Mouse (Mus musculus): Measurements from ENCODE around the gene Chd5.

Gene Chd5

DNA sequence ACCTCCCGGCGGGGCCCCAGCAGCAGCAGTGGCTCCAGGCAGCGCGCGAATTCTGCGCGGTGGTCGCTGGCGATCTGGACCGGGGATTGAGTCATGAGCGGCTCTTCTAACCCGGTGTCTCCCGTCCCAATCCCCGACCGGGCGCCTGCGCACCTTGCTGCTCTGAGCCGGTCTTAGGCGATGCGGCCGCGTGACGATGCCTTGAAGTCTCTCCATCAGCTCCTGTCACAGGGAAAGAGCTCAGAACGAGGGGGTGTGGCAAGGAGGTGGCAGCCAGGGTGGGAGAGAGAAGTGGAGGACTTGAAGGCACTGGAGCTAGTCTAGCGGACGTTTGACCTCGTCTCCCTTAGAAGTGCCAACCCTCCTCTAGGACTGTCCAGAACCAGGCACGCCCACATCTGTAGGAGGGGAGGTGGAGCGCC lies 25.2 kb upstream of the Chd5 start:
- in situ Hi-C loops (cut with MboI; ENCODE audit: unreplicated experiment in 2 of 2): loop anchor here in 1 of 2 experiments (25.0 kb wide), 1 partner anchor 1849 kb away; the partner anchor contains the start of genes Megf6 and Tprgl

DNA sequence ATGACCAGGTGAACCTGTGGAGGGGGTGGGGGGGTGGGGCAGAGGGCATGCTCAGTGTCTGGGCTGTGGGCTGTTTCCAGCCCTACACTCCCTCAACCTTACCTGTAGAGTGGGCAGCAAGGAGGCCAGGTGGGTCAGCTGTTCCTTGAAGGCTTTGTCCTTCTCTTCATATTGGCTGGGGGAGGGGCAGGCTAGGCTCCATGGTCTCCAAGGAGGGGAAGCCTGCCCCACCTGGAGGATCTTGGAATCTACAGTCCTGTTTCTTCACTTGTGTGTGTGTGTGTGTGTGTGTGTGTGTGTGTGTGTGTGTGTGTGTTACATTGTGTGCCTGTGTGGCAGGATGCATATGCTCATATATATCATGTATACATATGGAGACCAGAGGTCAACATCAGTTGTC lies 24.5 kb upstream of the Chd5 start:
- in situ Hi-C loops (cut with MboI; ENCODE audit: unreplicated experiment in 2 of 2): loop anchor here in 1 of 2 experiments (25.0 kb wide), 1 partner anchor 1848 kb away; the partner anchor contains the start of genes Megf6 and Tprgl

DNA sequence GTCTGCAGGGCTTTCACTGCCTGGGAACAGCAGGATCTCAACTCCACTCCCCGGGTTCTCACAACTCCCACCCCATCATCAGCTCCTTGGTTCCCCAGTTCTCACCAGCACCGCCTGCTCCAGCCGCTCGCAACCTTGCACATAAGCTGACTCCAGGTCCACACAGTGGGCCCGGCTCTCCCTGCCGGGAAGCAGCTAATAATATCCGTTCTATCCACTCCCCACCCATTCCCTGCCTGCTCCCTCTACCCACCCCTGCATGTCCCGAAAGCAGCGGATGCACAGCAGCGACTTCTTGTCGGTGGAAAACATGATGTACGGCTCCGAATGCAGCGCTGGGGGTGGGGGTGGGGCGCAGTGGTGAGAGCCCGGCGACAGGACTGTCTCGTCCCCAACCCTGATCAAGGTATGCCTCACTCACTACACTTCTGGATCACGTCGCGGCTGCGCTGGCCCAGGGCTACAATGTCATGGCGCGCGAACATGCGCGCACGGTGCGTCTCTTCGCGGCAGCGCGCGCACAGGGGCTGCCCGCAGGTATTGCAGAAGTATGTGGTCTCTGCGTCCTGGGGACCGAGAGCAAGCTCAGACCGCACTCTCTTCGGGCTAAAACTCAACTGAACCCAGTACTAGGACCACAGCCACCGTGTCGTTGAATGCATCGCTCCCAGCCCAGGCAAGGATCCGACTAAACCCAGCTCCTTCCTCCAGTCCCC lies 22.8 kb upstream of the Chd5 start:
- in situ Hi-C loops (cut with MboI; ENCODE audit: unreplicated experiment in 2 of 2): loop anchor here in 1 of 2 experiments (25.0 kb wide), 1 partner anchor 1847 kb away; the partner anchor contains the start of genes Megf6 and Tprgl

DNA sequence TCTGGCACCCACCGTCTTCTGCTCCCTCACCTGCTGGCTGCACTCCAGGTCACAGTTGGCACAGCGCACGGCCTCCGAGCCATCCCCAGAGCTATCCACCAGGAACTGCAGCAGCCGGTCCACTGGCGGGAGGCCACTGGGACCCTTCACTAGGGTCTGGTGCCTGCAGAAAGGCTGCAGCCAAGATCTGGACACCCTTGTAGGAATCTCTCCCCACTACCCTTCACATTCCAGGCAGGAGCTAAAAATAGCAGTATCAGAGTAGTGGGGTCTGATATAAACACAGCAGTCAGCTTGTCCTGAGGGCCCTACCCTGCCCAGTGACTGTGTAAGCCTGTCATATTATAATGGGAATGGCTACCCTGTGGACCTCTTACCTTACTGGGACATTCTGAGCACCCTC lies 20.8 kb upstream of the Chd5 start:
- in situ Hi-C loops (cut with MboI; ENCODE audit: unreplicated experiment in 2 of 2): loop anchor here in 1 of 2 experiments (25.0 kb wide), 1 partner anchor 1845 kb away; the partner anchor contains the start of genes Megf6 and Tprgl

DNA sequence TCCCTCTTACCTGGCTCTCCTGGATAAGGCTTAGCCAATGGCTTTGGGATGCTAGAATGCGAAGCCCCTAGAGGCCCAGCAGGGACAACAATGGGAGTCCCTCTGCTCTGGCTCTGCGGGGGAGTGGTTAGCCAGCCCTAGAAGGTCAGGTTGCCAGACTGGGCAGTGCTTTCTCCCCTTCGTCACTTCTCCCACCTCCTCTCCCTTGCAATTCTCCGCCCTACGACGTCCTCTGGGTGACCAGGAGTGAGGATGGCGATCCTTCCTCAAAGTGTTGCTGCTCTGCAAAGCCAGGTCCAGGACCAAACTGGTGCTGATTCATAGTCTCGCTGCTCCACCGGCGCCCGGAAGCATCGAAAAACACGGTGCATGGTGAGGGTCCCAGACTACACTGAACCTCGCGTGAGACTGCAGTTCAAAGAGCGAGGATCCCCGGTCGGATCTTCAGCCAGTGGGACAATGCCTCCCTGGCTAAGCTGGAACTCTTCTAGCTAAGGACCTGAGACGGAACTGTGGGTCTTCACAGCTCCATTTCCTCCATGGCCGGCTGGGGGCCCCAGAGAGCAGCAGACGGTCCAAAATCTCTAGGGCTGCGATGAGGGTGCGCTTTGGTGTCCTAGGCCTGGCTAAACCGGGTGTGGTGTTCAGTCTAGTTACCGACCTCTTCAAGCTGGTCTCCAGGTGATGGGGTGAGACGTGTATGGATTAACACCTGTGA lies 19.8 kb upstream of the Chd5 start, which contains the start of gene Rnf207:
Gene Rnf207 (minus strand): TSS at position 477 of the 718 bp plus-strand sequence.
- in situ Hi-C loops (cut with MboI; ENCODE audit: unreplicated experiment in 2 of 2): loop anchor here in 1 of 2 experiments (25.0 kb wide), 1 partner anchor 1844 kb away; the partner anchor contains the start of genes Megf6 and Tprgl

DNA sequence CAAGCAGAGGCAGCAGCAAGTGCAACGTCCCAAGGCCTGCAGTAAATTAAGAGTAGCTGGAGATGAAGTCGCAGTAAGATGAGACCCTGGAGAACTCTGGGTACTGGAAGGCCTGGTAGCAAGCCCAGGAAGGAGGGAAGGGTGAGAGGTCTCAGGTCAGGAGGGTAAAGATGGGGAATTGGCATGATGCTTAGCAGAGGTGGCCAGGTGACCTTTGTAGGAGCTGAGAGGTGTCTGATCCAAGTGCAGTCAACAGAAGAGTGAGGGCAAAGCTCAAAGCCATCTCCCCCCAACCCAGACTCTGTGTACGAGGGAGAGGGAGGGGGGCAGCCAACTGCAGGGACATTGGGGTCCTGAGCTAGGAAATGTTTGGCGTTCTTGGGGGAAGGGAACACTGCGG lies 17.0 kb upstream of the Chd5 start:
- in situ Hi-C loops (cut with MboI; ENCODE audit: unreplicated experiment in 2 of 2): loop anchor here (5.0 to 25.0 kb wide), 3 partner anchors 156 to 1841 kb away; partner anchors contain the start of genes Cep104 (in 1 of the 2), Dffb (in 1 of the 2), Kcnab2 (in 1 of the 2) and Megf6 (in 1 of the 2)

DNA sequence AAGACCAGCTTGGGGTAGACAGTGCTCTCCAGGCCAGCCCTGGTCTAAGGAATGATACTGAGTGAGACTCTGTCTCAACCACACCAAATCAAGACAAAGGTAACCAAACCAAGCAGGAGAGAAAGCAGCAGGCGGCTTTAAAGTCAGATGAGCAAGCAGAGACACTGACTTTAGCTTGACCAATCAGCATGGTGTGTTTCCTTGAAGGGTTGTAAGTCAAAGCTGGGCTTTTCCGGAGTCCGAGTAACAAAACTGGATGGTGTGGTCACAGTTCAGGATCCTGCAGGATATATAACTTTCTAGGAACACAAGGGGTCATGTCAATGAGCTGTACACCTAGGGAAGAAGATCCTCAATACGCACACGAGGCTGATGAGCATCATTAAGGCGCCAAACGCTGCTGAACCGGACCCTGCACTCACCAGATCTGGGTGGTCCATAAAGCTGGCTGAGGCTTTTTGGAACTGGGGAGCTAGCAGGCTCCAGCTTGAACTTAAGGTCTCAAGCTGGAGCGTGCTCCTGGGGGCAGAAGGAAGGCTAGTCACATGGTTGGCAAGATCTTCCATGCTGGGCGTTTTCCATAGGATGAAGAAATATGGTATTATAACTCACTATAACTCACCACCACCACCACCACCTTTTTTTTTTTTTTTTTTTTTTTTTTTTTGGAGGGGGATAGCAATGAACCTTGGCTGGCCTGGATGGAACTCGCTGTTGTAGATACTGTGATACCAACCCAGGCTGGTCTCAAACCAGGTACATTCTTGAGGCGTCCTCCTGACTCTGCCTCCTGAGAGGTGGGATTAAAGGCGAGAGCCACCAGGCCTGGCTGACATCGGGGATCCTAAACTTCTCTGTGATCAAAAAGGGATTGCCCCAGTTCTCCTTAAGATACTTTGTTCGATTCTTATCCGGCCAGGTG lies 13.5 kb upstream of the Chd5 start:
- in situ Hi-C loops (cut with MboI; ENCODE audit: unreplicated experiment in 2 of 2): loop anchor here (5.0 to 25.0 kb wide), 8 partner anchors 33 to 1837 kb away; partner anchors contain the start of genes Kcnab2 (in 2 of the 2), Nphp4 (in 2 of the 2), Cep104 (in 1 of the 2) and Dffb (in 1 of the 2)

DNA sequence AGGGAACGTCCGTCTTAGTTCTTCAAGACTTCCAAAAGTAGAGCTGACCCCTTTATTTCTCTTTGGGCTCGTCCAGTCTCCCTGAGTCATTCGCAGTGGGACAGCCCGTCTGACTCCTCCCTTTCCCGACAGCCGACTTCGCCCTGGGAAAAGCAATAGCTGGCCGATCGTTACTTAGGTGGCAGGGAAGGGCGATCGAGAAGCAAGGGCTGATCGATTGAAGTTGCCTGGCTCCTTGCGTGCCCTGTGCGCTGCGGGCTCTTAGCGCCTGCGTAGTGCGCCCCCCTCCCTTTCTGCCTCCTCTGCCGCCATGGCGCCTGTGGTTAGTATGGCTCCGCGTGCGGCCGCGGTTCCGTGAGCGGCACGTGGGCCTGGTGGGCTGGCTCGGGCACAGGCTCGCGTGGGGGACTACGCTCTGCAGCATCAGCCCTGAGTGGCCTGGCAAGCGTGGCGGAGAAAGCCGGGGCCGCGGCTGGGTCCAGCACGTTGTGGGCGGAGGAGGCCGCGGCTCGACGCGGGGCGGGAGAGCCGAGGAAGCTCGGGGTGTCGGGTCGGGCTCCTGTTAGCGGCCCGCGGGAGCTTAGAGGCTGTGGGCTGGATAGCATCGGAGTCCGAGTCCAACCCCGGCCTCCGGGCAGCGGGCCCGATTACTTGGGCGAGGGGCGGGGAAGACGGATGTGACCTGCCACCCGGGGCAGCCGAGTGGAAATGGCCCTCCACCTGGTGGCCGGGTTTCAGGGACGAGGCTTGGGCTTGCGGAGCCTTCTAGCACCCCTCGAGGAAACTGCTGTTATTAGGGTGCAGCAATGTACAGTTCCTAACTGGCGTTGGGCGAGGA lies 12.7 kb upstream of the Chd5 start, which contains the start of gene Rpl22:
Gene Rpl22 (plus strand): TSS at position 169 of the 838 bp plus-strand sequence.
- in situ Hi-C loops (cut with MboI; ENCODE audit: unreplicated experiment in 2 of 2): loop anchor here (5.0 to 25.0 kb wide), 7 partner anchors 33 to 1649 kb away; partner anchors contain the start of genes Cep104 (in 1 of the 2), Dffb (in 1 of the 2), Hes3 (in 1 of the 2) and Kcnab2 (in 1 of the 2)

DNA sequence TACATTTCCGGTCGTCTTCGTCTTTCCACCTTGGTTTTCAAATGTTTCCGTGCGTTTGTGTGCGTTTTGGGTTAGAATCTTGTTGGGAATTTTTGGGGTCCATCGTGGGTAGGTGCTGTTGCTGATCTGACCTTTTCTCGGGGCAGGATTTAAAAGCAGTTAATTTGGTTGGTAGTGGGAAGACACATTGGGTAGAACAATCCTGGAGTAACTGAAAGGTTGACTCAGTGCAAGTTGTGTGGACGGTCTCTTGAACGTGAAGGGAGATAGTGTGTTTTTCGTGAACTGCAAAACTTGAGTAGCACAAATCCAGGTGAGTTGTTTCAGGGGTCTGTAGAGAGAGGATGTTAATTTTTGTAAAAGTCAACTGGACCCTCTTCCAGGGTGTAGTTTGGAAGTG lies 11.9 kb upstream of the Chd5 start:
- in situ Hi-C loops (cut with MboI; ENCODE audit: unreplicated experiment in 2 of 2): loop anchor here (5.0 to 25.0 kb wide), 7 partner anchors 34 to 1648 kb away; partner anchors contain the start of genes Cep104 (in 1 of the 2), Dffb (in 1 of the 2), Hes3 (in 1 of the 2) and Kcnab2 (in 1 of the 2)

DNA sequence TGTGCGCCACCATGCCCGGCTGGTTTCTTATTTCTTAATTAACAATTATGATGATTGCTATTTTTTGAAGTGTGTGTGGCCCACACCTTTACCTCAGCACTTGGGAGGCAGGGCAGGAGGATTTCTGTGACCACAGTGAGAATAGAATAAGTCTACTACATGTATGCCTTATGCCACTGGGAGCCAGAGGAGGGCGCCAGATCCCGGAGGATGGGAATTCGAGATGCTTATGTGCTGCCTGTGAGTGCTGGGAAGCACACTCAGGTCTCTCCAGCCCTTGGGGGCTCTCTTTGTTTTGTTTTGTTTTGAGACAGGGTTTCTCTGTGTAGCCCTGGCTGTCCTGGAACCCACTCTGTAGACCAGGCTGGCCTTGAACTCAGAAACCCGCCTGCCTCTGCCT lies 9.8 kb upstream of the Chd5 start:
- in situ Hi-C loops (cut with MboI; ENCODE audit: unreplicated experiment in 2 of 2): loop anchor here (5.0 to 25.0 kb wide), 7 partner anchors 36 to 1646 kb away; partner anchors contain the start of genes Cep104 (in 1 of the 2), Dffb (in 1 of the 2), Hes3 (in 1 of the 2) and Kcnab2 (in 1 of the 2)

DNA sequence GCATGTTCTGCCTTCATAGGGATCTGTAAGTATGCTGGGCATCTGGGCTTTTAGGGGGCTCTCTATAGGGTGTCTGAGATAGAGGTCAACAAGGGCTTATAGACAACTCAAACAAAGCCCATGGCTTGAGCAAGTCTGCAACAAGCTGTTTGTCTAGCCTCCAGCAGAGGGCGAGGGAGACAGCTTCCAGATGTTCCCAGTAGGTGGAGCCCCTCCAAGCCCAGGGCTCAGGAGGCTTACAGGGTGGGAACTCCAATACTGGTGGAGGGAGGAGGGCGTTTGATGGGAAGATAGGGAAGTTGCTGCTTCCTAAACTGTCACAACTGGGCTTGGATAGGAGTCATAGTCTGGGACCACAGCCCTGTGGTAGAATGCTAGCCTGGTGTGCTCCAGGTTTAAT lies 5.5 kb upstream of the Chd5 start:
- in situ Hi-C loops (cut with MboI; ENCODE audit: unreplicated experiment in 2 of 2): loop anchor here in 1 of 2 experiments (25.0 kb wide), 1 partner anchor 1271 kb away; the partner anchor contains the start of gene Vamp3

DNA sequence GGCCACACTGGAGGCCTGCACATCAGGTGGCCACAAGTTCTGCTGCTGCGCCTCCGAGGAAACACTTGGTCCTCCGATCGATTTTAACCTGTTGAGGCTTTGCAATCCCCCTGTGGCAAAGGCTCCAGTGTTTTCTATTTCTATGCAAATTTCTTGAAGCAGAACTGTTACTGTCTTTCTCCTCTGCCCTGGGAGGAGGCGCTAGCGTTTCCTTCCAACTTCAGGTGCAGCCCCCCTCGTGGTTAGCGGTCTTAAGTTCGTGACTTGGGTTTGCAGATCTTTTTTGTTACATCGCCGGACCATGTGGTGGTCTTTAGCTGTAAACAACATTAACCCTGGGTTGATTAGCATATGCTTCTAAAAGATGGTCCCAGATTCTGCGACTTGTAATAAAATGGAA lies 4.9 kb upstream of the Chd5 start:
- in situ Hi-C loops (cut with MboI; ENCODE audit: unreplicated experiment in 2 of 2): loop anchor here in 1 of 2 experiments (25.0 kb wide), 1 partner anchor 1271 kb away; the partner anchor contains the start of gene Vamp3

DNA sequence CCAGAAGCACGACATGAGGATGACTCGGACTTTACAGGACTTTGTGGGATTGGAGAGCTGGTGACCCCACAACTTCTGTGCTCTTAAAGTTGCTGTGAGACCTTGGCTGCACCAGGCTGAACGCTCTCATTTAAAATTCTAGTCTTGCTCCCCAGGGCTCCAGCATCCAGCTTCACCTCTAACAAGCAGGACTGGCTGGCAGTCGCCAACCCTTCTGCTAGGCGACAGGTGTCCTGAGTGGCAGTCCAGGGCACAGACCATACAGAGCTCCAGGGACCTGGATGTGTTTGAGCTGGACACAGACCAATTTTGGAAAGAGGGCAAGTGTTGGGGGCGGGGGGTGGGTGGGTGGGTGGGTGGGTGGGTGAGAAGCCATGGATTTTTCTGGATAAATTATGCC lies 679 bp upstream of the Chd5 start:
- in situ Hi-C loops (cut with MboI; ENCODE audit: unreplicated experiment in 2 of 2): loop anchor here in 1 of 2 experiments (25.0 kb wide), 1 partner anchor 1275 kb away; the partner anchor contains the start of gene Vamp3

DNA sequence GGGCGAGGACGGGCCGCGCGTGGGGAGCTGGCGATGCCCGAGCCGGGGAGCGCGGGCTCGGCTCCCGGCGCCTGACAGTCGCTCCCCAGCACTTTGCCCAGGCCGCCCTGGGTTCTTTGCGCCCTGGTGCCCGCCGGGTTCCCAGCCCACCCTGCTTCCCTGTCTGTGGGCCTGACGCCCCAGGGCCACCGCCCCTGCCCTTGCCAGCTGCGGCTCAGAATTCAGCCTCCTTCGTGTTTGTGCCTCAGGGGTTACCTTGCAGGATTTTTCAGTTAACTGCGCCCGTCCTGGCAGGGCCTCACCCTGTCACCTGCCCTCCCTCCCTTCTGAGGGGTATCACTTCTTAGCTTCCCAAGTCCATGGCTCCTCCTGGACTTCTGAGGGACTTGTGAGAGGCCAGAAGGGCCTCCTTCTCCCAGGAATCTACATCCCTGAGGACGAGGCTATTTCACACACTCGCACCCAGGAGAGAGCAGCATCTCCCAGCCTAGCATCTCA lies 891 bp downstream of the Chd5 start:
- in situ Hi-C loops (cut with MboI; ENCODE audit: unreplicated experiment in 2 of 2): loop anchor here in 1 of 2 experiments (25.0 kb wide), 1 partner anchor 1277 kb away; the partner anchor contains the start of gene Vamp3

DNA sequence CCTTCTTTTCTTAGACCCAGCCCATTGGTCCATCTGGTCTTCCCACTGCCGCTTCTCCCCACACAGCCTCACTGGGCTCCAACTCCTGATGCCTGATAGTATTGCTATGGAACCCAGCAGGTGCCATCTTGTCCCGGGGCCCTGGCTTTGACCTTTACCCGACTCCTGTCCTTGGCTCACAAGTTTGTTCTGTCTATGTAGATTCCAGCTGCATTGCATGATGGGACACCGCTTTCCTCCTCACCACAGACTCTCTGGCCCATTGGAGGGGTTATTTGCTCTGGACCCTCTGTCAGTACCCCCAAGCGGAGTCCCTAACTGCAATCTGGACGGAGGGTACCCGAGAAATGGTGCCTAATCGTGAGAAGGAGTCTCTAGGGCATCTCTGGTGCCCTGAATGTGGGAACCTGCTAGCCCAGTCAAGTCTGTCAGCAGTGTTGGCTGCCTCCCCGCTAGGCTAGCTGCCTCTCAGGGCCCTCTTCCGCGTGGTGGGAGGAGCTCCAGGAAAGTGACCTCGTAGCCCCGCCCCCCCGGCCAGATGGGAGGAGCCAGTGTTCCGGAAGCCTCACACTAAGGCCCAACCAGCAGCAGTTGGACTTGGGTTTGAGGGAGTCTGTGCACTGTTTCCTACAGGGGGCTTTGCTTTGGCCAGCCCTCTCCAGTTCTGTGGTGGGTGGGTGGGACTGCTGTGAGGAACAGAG lies 2.3 kb downstream of the Chd5 start:
- in situ Hi-C loops (cut with MboI; ENCODE audit: unreplicated experiment in 2 of 2): loop anchor here (10.0 to 25.0 kb wide), 2 partner anchors 154 to 1278 kb away; partner anchors contain the start of gene Vamp3 (in 1 of the 2)

DNA sequence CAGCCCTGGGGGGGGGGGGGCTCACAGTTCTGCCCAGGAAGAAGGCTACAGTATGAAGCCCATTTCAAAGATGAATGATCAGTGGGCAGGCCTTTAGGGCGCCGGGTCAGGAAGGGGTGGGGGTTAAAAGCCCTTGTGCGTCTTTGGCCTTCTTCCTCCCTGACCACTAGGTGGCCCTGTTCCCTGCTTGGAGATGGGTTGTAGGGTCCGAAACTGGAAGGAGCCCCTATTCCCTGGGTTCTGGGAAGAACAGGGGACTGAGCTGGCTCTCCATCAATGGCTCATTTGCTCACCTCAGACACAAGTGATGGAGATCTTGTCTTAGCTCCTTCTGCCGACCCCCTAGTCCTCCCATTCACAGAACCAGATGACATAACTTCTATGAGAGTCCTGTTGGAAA lies 4.8 kb downstream of the Chd5 start:
- in situ Hi-C loops (cut with MboI; ENCODE audit: unreplicated experiment in 2 of 2): loop anchor here (10.0 to 25.0 kb wide), 2 partner anchors 152 to 1281 kb away; partner anchors contain the start of gene Vamp3 (in 1 of the 2)

DNA sequence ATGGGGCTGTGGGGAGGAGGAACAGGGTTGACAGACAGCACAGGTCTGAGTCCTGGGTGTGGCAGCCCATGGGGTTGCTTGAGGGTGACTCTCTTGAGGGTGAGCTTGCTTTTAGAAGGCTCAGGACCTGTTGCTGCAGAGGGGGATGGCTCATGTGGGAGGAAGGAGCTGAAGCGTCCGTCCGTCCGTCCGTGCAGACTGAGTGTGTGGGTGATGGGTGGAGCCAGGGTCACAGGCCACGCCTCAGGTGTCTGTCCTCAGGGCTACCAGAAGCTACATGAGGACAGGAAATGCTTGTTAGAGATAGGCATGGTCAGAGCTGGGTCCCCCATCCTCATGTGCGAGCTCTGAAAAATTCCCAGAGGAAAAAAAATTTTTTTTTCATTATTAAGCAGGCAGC lies 6.2 kb downstream of the Chd5 start:
- in situ Hi-C loops (cut with MboI; ENCODE audit: unreplicated experiment in 2 of 2): loop anchor here (10.0 to 25.0 kb wide), 2 partner anchors 150 to 1282 kb away; partner anchors contain the start of gene Vamp3 (in 1 of the 2)

Data from v-Abl transformed pro-B cells (cell line).